In genomic region chr13:48850326-48850725, GRCm38 (mm10) we compare ENCODE assay signal across 16 mouse cellular contexts. TPM values are rescaled to one million over a fixed set of nuclear protein-coding genes. Genes with fewer than 3 reads are reported as not detected.
A peak's percentile ranks its signal among the peaks of the same experiment; 100 is the strongest.
DNase-seq lines count a peak whose midpoint lies in the region; ATAC-seq and TF ChIP-seq lines count a peak whose summit lies in the region.
"Had no signal": no experiment of that assay in that cellular context is flagged by ENCODE, and none has a peak within 500 bp of the region (broad histone marks: within the 10 kb centered on the region; RNA-seq: fewer than 3 reads in every experiment).

No protein-coding gene starts in this region.

- ATAC-seq in limb, embryonic 12.5 days (ENCODE audit: insufficient number of reproducible peaks, insufficient read depth, low FRiP score, low TSS enrichment, low read depth), result no peak
- no peak; the same call in 1 of the 2 replicates for ATAC-seq in hindbrain, embryonic 14.5 days (ENCODE audit: low FRiP score)
- ATAC-seq: inflammation-experienced regulatory T-cells, adult 6 months; liver, embryonic 12.5 days had no signal

- no peaks in the 10 kb centered on the region for H3K27me3 ChIP-seq in limb, embryonic 12.5 days
- H3K27me3 ChIP-seq in limb, embryonic 10.5 days (ENCODE audit: low read depth, poor library complexity, severe bottlenecking), result no peaks in the 10 kb centered on the region
- no peaks in the 10 kb centered on the region for H3K27me3 ChIP-seq in cerebellum, adult 2 months (ENCODE audit: control insufficient read depth, insufficient read depth, low read length)
- H3K27me3 ChIP-seq in hindbrain, embryonic 14.5 days (ENCODE audit: control insufficient read depth, insufficient read depth, low read length), result no peaks in the 10 kb centered on the region
- H3K27me3 ChIP-seq: CH12.LX; liver, embryonic 12.5 days had no signal

- H3K4me1 ChIP-seq in limb, embryonic 12.5 days (replicated peaks), result peaks cover 55% of the 10 kb centered on the region
- peaks cover 44% of the 10 kb centered on the region for H3K4me1 ChIP-seq in limb, embryonic 10.5 days
- H3K4me1 ChIP-seq in cerebellum, adult 2 months (ENCODE audit: control insufficient read depth, insufficient read depth, low read length), result peaks cover 41% of the 10 kb centered on the region
- peaks cover 34% of the 10 kb centered on the region for H3K4me1 ChIP-seq in hindbrain, embryonic 14.5 days (replicated peaks; ENCODE audit: control insufficient read depth, insufficient read depth, low read length)

- DNase-seq in cerebellum, adult 18-20 months, result peak; percentile 42 to 49
- no peak for DNase-seq in cerebellum, adult 8-10 months
- DNase-seq in limb, embryonic 10.5 days (ENCODE audit: low spot score), result no peak
- DNase-seq in cerebellum, adult 2 months, result peak; percentile 52 to 55
- DNase-seq in hindbrain, embryonic 14.5 days (ENCODE audit: low spot score), result no peak
- no peak for DNase-seq in left cerebral cortex, postnatal 36 days (ENCODE audit: low spot score in 2 of 2)
- no peak for DNase-seq in layer of hippocampus, postnatal 14 days (ENCODE audit: low spot score in 2 of 2)
- DNase-seq: gastrocnemius, postnatal 25 days; heart, postnatal 10 days; layer of hippocampus, postnatal 36 days; lung, embryonic 14.5 days had no signal

- no peak for TF ChIP-seq CTCF in cerebellum, adult 2 months (IDR thresholded peaks at IDR 0.05; ENCODE audit: borderline replicate concordance, insufficient read depth, low read depth, low read length)

- H3K9ac ChIP-seq in limb, embryonic 12.5 days (replicated peaks), result no peak overlapping the region
- no peak overlapping the region for H3K9ac ChIP-seq in hindbrain, embryonic 14.5 days
- H3K9ac ChIP-seq: liver, embryonic 12.5 days; lung, embryonic 14.5 days had no signal

- H3K27ac ChIP-seq in limb, embryonic 12.5 days, result peak overlapping the region; percentile 14; the same call in 1 of the 2 replicates
- no peak overlapping the region for H3K27ac ChIP-seq in limb, embryonic 10.5 days
- H3K27ac ChIP-seq in cerebellum, adult 2 months (ENCODE audit: insufficient read depth, low read length), result peak overlapping the region; percentile 73
- H3K27ac ChIP-seq in hindbrain, embryonic 14.5 days, result 0 out of 2 replicates have a peak overlapping the region, but pooled peaks have one; percentile 7
- H3K27ac ChIP-seq: liver, embryonic 12.5 days had no signal

- TF ChIP-seq POLR2A in cerebellum, adult 2 months (IDR thresholded peaks at IDR 0.05; ENCODE audit: borderline replicate concordance, insufficient read depth, low read length), result no peak

- H3K36me3 ChIP-seq in limb, embryonic 12.5 days, result peaks cover 6% of the 10 kb centered on the region; the same call in 1 of the 2 replicates
- peaks cover 7% of the 10 kb centered on the region; the same call in 1 of the 2 replicates for H3K36me3 ChIP-seq in limb, embryonic 10.5 days
- no peaks in the 10 kb centered on the region for H3K36me3 ChIP-seq in hindbrain, embryonic 14.5 days (replicated peaks; ENCODE audit: control insufficient read depth, insufficient read depth)

- no peak overlapping the region for H3K4me3 ChIP-seq in limb, embryonic 12.5 days (replicated peaks)
- no peak overlapping the region for H3K4me3 ChIP-seq in limb, embryonic 10.5 days
- no peak overlapping the region for H3K4me3 ChIP-seq in cerebellum, adult 2 months (replicated peaks; ENCODE audit: insufficient read depth, low read depth, low read length)
- no peak overlapping the region for H3K4me3 ChIP-seq in hindbrain, embryonic 14.5 days (replicated peaks; ENCODE audit: low read length)
- H3K4me3 ChIP-seq: erythroblast, embryonic 14.5 days; liver, embryonic 12.5 days had no signal

- intact Hi-C loops in left cerebral cortex, postnatal 36 days (cut with DNase I), result no loop called here

- 80% methylated on average over 2 of the region's 2 CpGs for WGBS in limb, embryonic 12.5 days
- 92% methylated on average over 2 of the region's 2 CpGs for WGBS in limb, embryonic 10.5 days
- WGBS in cerebellum, adult 2 months, result 21% methylated on average over 2 of the region's 2 CpGs
- 89% methylated on average over 2 of the region's 2 CpGs for WGBS in hindbrain, embryonic 14.5 days

- no peaks in the 10 kb centered on the region for H3K9me3 ChIP-seq in limb, embryonic 12.5 days
- H3K9me3 ChIP-seq in limb, embryonic 10.5 days (replicated peaks), result no peaks in the 10 kb centered on the region
- H3K9me3 ChIP-seq in hindbrain, embryonic 14.5 days (ENCODE audit: control insufficient read depth, low read length), result no peaks in the 10 kb centered on the region
- H3K9me3 ChIP-seq: liver, embryonic 12.5 days had no signal

- H3K4me2 ChIP-seq in limb, embryonic 12.5 days, result no peak overlapping the region
- no peak overlapping the region for H3K4me2 ChIP-seq in hindbrain, embryonic 14.5 days (replicated peaks)
- H3K4me2 ChIP-seq: liver, embryonic 12.5 days; lung, embryonic 14.5 days had no signal

RNA-seq across cellular contexts. Expression of gene Phf2, which starts 20.6 kb away (rescaled TPM):
- 9.9 and 10.5 TPM in 2 replicates for polyA plus RNA-seq in limb, embryonic 12.5 days (2016; fragmentation: Nextera tagmentation; extraction: Ambion mirVana)
- polyA plus RNA-seq in limb, embryonic 10.5 days (2016; fragmentation: Nextera tagmentation; extraction: Ambion mirVana), result 6.6 and 8.2 TPM in 2 replicates
- 25.9 and 29.1 TPM in 2 replicates for polyA plus RNA-seq in cerebellum, adult 2 months (2012; rRNA removed)
- polyA plus RNA-seq in hindbrain, embryonic 14.5 days (2014; fragmentation: Nextera tagmentation; extraction: Ambion mirVana), result 10.8 and 11.2 TPM in 2 replicates
- total RNA-seq in left cerebral cortex, postnatal 36 days (2021), result 10 to 100 TPM; 32.8 to 38.3 TPM
- 10 to 100 TPM; 30.5 to 30.8 TPM for total RNA-seq in layer of hippocampus, postnatal 14 days (2021)

Comparison
In these comparisons a context has a peak if more than half of its experiments do, and no peak if none do; other contexts are left out.
1. DNase-seq: peak in cerebellum, adult 18-20 months (2 of 2) and cerebellum, adult 2 months (2 of 2); none in cerebellum, adult 8-10 months (single experiment), limb, embryonic 10.5 days (single experiment), hindbrain, embryonic 14.5 days (single experiment), left cerebral cortex, postnatal 36 days (0 of 2) and layer of hippocampus, postnatal 14 days (0 of 2).